ENCODE assay signal across 18 mouse cellular contexts in the genomic region with DNA sequence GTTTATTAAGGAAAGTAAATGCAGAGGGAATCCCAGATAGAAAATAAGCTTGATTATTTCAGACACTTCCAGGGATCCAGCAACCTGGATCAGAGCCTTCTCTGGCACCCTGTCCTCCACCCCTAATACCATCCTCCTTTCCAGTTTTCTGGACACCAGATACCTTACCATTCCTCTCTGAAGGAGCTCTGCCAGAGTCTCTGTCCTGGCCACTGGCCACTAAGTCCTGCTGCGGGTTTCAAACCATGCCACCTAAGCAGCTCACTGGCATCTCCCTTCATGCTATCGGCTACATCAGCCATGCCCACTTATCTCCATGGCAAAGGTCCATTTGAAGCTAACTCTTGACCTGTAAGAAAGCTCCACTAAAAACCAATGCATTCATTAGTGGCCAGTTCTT.
"Had no signal": no experiment of that assay in that cellular context is flagged by ENCODE, and none has a peak within 500 bp of the region (broad histone marks: within the 10 kb centered on the region; RNA-seq: fewer than 3 reads in every experiment).

No protein-coding gene starts in this region.

- H3K36me3 ChIP-seq: midbrain, embryonic 10.5 days; midbrain, embryonic 12.5 days; neural tube, embryonic 13.5 days; neural tube, embryonic 15.5 days had no signal

- H3K4me3 ChIP-seq: midbrain, embryonic 10.5 days; midbrain, embryonic 12.5 days; myocyte; neural tube, embryonic 13.5 days; neural tube, embryonic 15.5 days had no signal

- DNase-seq: lung, adult 18-20 months; lung, embryonic 14.5 days; lung, postnatal 10 days; lung, postnatal 4 days; midbrain, embryonic 14.5 days; retina, postnatal 1 day; right cerebral cortex, adult 18-20 months; right cerebral cortex, postnatal 25 days; right cerebral cortex, postnatal 4 days; spleen, adult 18-20 months; thymus, adult 18-20 months; thymus, postnatal 14 days; thymus, postnatal 36 days had no signal

- H3K27me3 ChIP-seq: midbrain, embryonic 12.5 days; neural tube, embryonic 13.5 days; neural tube, embryonic 15.5 days had no signal

- H3K9ac ChIP-seq: lung, embryonic 14.5 days; midbrain, embryonic 12.5 days; neural tube, embryonic 13.5 days; neural tube, embryonic 15.5 days had no signal

- H3K27ac ChIP-seq: midbrain, embryonic 10.5 days; midbrain, embryonic 12.5 days; neural tube, embryonic 13.5 days; neural tube, embryonic 15.5 days had no signal

- H3K4me1 ChIP-seq: midbrain, embryonic 10.5 days; midbrain, embryonic 12.5 days; neural tube, embryonic 13.5 days; neural tube, embryonic 15.5 days had no signal
